Mouse (Mus musculus): ENCODE measurements around the gene Jun. TPM values are rescaled to one million over a fixed set of nuclear protein-coding genes. Genes with fewer than 3 reads are reported as not detected.

Gene Jun
- polyA plus RNA-seq, 1 experiment from 2014 or later: 124 TPM

DNA sequence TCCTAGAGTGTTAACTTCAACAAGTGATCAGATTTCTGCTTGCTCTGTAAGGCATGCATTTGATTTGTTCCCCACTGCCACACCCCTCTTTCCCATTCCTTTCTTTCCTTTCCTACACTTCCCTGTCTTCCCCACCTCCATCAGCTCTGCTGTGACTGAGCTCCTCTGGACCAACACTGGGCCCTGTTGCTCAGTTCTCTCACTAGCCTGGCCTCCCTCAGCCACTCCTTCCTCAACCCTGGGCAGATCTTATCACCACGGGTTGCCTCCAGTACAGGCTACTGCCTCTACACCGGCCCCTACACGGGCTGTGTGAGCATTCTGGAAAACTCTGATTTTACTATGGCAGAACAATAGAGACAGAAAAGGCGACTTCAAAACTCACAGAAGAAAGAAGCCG lies 18.4 kb upstream of the Jun start:
- no peaks in the 10 kb centered on the region for H3K9me3 ChIP-seq
- no peak for ATAC-seq (ENCODE audit: borderline replicate concordance, extremely low read depth, low FRiP score, low TSS enrichment)
- 56% methylated on average over 5 of the region's 5 CpGs for WGBS
- no peaks in the 10 kb centered on the region for H3K36me3 ChIP-seq
- no peak overlapping the region for H3K9ac ChIP-seq
- H3K4me1 ChIP-seq: 0 out of 2 replicates have a peak, but pooled peaks cover 12% of the 10 kb centered on the region
- no peak overlapping the region for H3K4me3 ChIP-seq
- H3K4me2 ChIP-seq: no peak overlapping the region
- no peak overlapping the region for H3K27ac ChIP-seq
- H3K27me3 ChIP-seq: no peaks in the 10 kb centered on the region

DNA sequence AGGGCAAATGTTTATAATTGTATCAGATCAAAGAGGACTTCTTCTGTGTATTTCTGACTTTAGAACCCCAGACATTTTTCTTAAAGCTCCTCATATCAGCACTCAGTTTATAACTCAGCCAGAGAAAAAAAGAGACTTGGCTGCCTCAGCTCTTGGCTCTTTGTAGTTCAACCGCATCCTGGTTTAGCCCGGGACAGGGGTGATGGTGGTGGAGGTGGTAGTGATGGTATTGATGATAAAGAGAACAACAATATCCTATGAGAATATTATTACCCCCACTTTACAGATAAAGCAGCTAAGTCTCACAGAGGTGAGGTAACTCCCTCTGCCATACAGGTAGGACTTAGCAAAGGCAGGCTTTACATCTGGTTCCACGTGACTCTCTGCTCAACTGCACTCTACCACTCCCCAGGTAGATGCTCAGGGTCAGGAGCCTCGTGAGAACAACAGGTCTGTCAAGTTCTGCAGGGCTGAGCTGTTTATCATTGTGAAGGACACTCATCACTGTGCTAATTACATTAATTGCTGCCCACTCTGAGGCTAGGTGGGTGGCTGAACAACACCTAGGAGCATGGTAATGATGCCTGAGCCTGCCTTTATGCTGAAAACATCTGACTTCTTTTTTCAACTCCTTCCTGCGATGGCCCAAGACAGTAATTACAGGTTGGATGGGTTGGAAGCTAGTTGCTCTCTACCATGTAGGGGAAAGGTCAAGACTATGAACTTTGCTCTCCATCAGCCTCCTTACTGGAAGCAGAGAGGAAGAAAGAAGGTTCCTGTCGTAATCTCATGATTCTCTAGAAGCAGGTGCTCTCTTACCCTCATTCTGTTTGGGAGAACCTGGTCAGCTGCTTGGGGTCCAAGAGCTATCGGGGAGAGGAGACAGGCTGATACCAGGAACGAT lies 16.3 kb upstream of the Jun start:
- ATAC-seq (ENCODE audit: borderline replicate concordance, extremely low read depth, low FRiP score, low TSS enrichment): no peak
- WGBS: 59% methylated on average over 8 of the region's 8 CpGs
- Histone ChIP-seq H3K4me2 (no peak overlapping the region), H3K27me3 (no peaks in the 10 kb centered on the region), H3K9me3 (no peaks in the 10 kb centered on the region), H3K4me1 (no peaks in the 10 kb centered on the region), H3K27ac (no peak overlapping the region), H3K36me3 (no peaks in the 10 kb centered on the region), H3K4me3 (no peak overlapping the region), H3K9ac (no peak overlapping the region)

DNA sequence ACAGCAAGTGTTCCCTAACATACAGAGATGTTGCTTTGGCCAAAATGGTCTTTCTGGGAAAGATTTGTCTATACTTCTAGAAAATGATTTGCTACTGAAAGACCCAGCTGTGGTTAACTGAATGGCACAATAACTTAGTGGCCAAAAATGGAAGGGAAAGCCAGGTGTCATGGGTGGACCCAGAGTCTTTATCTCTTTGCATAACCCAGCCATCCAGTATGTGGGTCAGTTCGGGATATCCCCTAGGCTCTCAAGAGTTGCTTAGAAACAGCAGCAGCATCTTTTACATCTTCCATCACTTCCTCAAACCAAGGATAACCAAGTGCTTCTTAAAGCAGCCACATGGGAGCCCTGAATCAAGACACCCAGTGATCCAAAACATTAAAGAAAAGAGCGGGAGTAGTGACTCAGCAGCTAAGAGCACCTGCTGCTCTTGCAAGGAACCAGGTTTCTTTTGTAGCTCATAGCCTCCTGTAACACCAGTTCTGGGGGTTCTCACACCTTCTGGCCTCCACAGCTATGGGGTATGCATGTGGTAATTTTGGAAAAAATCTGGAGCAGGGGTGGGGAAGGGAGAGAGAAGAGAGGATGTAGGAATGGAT lies 11.7 kb upstream of the Jun start:
- Histone ChIP-seq H3K27ac (no peak overlapping the region), H3K36me3 (no peaks in the 10 kb centered on the region), H3K27me3 (no peaks in the 10 kb centered on the region), H3K4me2 (no peak overlapping the region), H3K4me3 (no peak overlapping the region), H3K9me3 (no peaks in the 10 kb centered on the region), H3K9ac (no peak overlapping the region), H3K4me1 (0 out of 2 replicates have a peak, but pooled peaks cover 4% of the 10 kb centered on the region)
- WGBS: 83% methylated on average over 2 of the region's 2 CpGs
- no peak for ATAC-seq (ENCODE audit: borderline replicate concordance, extremely low read depth, low FRiP score, low TSS enrichment)

DNA sequence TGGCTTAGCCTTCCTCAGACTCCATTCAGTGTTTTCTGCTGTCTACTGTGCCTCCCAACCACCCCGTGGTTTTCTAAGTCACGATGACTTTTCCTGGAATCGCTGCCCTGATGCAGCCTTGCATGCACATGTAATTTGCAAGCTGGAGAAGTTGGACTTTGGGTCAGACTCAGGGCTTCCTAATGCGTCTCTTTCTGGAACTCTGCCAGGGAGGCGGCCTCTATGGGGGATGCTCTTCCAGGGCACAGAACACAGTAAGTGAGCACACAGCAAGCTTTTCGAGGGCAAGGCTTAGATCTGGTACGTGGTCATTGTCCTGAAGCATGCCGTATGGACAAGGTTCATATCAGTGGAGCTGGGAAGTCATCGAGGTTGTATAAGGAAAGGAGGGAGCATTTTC lies 10.9 kb upstream of the Jun start:
- no peak for ATAC-seq (ENCODE audit: borderline replicate concordance, extremely low read depth, low FRiP score, low TSS enrichment)
- Histone ChIP-seq H3K4me3 (no peak overlapping the region), H3K9ac (no peak overlapping the region), H3K27me3 (no peaks in the 10 kb centered on the region), H3K27ac (no peak overlapping the region), H3K4me1 (0 out of 2 replicates have a peak, but pooled peaks cover 4% of the 10 kb centered on the region), H3K4me2 (no peak overlapping the region), H3K9me3 (no peaks in the 10 kb centered on the region), H3K36me3 (no peaks in the 10 kb centered on the region)
- WGBS: 54% methylated on average over 9 of the region's 9 CpGs

DNA sequence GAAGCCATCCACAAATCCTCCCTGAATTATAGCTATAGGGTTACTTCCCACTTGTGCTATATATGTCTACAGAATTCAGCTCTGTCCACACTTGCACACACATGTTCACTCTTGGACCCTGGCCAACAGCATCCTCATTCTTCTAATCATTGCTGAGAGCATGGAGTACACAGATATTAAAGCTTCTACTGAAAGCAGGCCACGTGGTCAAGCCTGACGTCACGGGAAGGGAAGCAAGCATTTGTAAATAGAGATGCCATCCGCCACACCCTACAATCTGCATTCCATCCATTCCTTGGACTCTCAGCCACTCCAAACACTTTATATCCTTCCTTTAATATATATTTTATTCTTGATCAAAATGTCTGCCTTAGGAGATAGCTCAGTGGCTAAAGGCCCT lies 5.2 kb upstream of the Jun start:
- Histone ChIP-seq H3K4me2 (no peak overlapping the region), H3K9me3 (no peaks in the 10 kb centered on the region), H3K27me3 (no peaks in the 10 kb centered on the region), H3K4me1 (peaks cover 20% of the 10 kb centered on the region), H3K4me3 (no peak overlapping the region), H3K27ac (no peak overlapping the region), H3K36me3 (no peaks in the 10 kb centered on the region), H3K9ac (no peak overlapping the region)
- no peak for ATAC-seq (ENCODE audit: borderline replicate concordance, extremely low read depth, low FRiP score, low TSS enrichment)
- 42% methylated on average over 4 of the region's 4 CpGs for WGBS

DNA sequence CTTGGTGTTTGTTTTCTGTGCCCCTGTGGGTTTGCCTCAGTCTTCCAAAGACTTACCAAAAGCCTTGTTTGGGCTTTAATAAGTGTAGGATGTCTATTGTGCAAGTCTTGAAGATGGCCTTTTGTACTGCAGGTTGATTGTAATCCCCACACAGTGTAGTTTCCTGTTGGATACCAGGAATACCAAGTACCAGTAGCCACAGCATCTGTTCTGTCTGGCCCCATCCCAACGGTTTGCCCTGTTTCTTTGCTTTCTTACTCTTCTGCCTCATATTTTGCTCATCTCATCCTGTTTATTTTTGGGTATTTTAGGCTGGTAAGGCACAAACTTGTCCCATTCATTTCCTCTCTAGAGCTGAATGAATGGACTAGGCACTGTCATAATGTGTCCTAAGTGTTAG lies 3.3 kb upstream of the Jun start:
- WGBS: 58% methylated on average over 1 of the region's 1 CpGs
- H3K27ac ChIP-seq: no peak overlapping the region
- no peak for ATAC-seq (ENCODE audit: borderline replicate concordance, extremely low read depth, low FRiP score, low TSS enrichment)

DNA sequence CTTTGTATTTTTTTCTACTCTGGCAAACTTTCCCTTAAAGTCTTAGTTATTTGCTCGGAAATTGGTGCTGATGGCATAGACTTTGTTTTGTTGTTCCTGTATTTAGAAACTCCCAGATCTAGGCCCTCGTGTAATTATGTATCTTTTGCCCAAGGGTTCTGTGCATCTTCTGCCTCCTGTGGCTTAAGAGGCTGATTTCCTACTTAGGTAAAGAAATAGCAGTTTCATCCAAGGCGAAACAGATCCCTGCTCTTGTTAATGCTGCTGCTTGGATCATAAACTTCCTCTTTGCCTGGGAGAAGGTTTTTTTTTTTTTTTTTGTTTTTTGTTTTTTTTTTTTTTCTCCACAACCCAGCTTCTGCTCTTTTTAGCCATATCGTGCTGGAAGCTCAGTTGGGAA lies 2.3 kb upstream of the Jun start:
- Histone ChIP-seq H3K4me1 (peaks cover 23% of the 10 kb centered on the region), H3K27me3 (no peaks in the 10 kb centered on the region), H3K27ac (peak overlapping the region; percentile 99), H3K4me3 (peak overlapping the region; percentile 71; the same call in 1 of the 2 replicates), H3K4me2 (peak overlapping the region; percentile 77), H3K36me3 (no peaks in the 10 kb centered on the region), H3K9me3 (no peaks in the 10 kb centered on the region), H3K9ac (no peak overlapping the region)
- WGBS: 36% methylated on average over 4 of the region's 4 CpGs
- no peak for ATAC-seq (ENCODE audit: borderline replicate concordance, extremely low read depth, low FRiP score, low TSS enrichment)

More for the DNA sequence above, 3.3 kb upstream of the Jun start:
- H3K4me2 ChIP-seq: no peak overlapping the region
- H3K4me3 ChIP-seq: no peak overlapping the region
- H3K27me3 ChIP-seq: no peaks in the 10 kb centered on the region
- H3K4me1 ChIP-seq: peaks cover 20% of the 10 kb centered on the region
- no peaks in the 10 kb centered on the region for H3K9me3 ChIP-seq
- H3K36me3 ChIP-seq: no peaks in the 10 kb centered on the region
- no peak overlapping the region for H3K9ac ChIP-seq

DNA sequence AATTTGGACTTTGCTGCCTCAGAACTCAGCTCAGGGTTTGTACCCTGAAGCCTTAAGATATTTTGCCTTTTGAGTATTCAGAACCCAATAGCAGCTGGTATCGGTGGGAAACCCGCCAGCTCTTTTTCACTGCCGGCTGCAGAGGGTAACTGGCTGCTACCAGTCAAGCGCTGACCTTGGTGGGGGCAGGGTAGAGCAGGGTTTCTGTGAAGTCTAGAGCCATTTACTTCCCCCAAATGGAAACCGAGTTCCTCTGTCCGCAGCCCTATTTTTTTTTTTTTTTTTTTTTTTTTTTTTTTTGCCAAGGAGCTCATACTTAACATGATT lies 1.7 kb upstream of the Jun start:
- H3K4me1 ChIP-seq: peaks cover 29% of the 10 kb centered on the region
- H3K4me2 ChIP-seq: peak overlapping the region; percentile 77
- H3K9ac ChIP-seq: peak overlapping the region; percentile 36
- H3K36me3 ChIP-seq: no peaks in the 10 kb centered on the region
- peak overlapping the region; percentile 71 for H3K4me3 ChIP-seq
- no peaks in the 10 kb centered on the region for H3K9me3 ChIP-seq
- peak overlapping the region; percentile 99 for H3K27ac ChIP-seq
- H3K27me3 ChIP-seq: no peaks in the 10 kb centered on the region
- ATAC-seq (ENCODE audit: borderline replicate concordance, extremely low read depth, low FRiP score, low TSS enrichment): no peak
- WGBS: under 1% methylated on average over 6 of the region's 6 CpGs

DNA sequence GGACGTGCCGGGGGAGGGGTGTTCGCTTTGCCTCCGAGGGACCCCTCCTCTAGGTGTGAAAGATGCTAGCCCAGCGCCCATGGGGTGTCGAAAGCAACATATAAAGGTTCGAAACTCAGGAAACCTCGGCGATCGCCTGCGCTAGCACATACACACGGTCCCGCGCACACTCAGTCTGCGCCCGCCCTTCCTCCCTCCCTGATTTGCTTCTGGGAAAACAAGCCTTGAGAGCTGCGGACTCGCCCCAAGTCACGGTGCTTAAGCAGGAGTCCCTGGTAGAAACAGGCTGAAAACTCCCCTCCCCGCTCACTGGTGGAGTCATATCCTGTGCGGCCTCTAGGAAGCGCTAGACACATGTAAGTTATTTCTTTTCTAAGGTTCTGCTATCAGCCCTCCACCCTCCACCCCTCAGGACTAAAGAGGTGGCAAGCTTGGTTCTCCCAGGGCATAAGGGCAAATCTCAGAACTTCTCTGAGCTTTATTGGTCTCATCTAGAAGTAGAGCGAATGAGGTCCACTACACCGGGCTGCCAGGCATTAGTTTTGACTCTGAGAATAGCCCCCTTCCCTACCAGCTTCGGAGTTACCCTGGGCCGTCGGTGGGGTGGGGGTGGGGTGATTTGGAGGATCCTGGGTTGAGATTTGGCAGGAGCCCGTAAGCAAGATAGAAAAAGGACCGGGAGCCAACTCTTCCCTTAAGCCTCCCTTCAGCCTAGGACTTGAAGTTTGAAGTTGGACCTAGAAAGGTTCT lies 1.2 kb upstream of the Jun start:
- H3K36me3 ChIP-seq: no peaks in the 10 kb centered on the region
- ATAC-seq (ENCODE audit: borderline replicate concordance, extremely low read depth, low FRiP score, low TSS enrichment): peak; percentile 52
- H3K4me2 ChIP-seq: peak overlapping the region; percentile 77
- peak overlapping the region; percentile 99 for H3K27ac ChIP-seq
- no peaks in the 10 kb centered on the region for H3K9me3 ChIP-seq
- WGBS: under 1% methylated on average over 29 of the region's 29 CpGs
- peak overlapping the region; percentile 78 for H3K9ac ChIP-seq
- H3K4me1 ChIP-seq: peaks cover 33% of the 10 kb centered on the region
- H3K27me3 ChIP-seq: no peaks in the 10 kb centered on the region
- peak overlapping the region; percentile 71 for H3K4me3 ChIP-seq

DNA sequence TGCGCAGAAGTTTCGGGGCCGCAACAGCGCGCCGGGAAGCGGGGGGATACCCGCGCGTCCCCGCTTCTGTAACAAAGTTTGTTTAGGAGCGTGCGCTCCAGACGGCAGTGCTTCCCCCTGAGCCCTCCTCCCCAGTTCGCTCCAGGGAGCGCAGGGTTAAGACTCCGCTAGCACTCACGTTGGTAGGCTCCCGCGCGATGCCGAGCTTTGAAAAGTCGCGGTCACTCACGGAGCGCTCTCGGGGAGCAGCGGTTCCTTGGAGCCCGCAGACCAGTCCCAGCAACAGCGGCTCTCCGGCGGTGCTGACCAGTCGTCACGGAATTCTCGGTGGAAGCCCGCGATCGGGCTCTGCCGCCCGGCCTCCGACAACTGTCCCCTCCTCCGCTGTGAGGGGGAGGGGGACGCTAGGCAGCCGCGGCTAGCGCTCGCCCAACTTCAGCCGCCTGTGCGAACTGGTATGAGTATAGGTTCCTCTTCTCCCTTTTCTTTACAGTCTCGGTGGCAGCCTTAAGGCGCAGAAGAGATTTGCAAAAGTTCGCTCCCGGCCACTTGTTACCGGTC lies 631 bp downstream of the Jun start:
- Histone ChIP-seq H3K4me3 (peak overlapping the region; percentile 71), H3K36me3 (no peaks in the 10 kb centered on the region), H3K9me3 (no peaks in the 10 kb centered on the region), H3K4me2 (peak overlapping the region; percentile 82), H3K4me1 (peaks cover 34% of the 10 kb centered on the region), H3K9ac (peak overlapping the region; percentile 79), H3K27ac (peak overlapping the region; percentile 99), H3K27me3 (no peaks in the 10 kb centered on the region)
- WGBS: under 1% methylated on average over 54 of the region's 54 CpGs
- ATAC-seq (ENCODE audit: borderline replicate concordance, extremely low read depth, low FRiP score, low TSS enrichment): no peak

DNA sequence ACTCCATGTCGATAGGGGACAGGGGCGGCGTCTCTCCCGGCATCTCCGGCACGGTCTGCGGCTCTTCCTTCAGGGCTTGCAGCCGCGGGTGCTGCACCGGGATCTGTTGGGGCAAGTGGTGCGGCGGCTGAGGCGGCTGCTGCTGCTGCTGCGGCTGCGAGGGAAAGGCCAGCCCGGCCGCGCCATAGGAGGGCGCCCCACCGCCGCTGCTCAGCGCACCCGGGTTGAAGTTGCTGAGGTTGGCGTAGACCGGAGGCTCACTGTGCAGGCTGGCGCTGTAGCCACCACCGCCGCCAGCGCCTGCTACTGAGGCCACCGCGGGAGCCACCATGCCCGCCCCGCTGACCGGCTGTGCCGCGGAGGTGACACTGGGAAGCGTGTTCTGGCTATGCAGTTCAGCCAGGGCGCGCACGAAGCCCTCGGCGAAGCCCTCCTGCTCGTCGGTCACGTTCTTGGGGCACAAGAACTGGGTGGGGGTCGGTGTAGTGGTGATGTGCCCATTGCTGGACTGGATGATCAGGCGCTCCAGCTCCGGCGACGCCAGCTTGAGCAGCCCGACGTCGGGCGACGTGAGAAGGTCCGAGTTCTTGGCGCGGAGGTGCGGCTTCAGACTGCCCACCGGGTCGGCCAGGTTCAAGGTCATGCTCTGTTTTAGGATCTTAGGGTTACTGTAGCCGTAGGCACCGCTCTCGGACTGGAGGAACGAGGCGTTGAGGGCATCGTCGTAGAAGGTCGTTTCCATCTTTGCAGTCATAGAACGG lies 1.3 kb downstream of the Jun start:
- Histone ChIP-seq H3K27me3 (no peaks in the 10 kb centered on the region), H3K4me3 (peak overlapping the region; percentile 71), H3K4me2 (peak overlapping the region; percentile 82), H3K27ac (peak overlapping the region; percentile 99), H3K9ac (peak overlapping the region; percentile 79), H3K9me3 (no peaks in the 10 kb centered on the region), H3K4me1 (peaks cover 34% of the 10 kb centered on the region), H3K36me3 (no peaks in the 10 kb centered on the region)
- 0 out of 2 replicates have a peak, but pooled peaks have one; percentile 1 for ATAC-seq (ENCODE audit: borderline replicate concordance, extremely low read depth, low FRiP score, low TSS enrichment)
- under 1% methylated on average over 70 of the region's 70 CpGs for WGBS
